Mouse (Mus musculus): ENCODE measurements at regions not wholly inside any gene's neighbourhood (a gene's known extent, or its start where the extent isn't known, plus 50 kb on each side); places are given as distances from the start of the nearest gene placed in this dataset.

DNA sequence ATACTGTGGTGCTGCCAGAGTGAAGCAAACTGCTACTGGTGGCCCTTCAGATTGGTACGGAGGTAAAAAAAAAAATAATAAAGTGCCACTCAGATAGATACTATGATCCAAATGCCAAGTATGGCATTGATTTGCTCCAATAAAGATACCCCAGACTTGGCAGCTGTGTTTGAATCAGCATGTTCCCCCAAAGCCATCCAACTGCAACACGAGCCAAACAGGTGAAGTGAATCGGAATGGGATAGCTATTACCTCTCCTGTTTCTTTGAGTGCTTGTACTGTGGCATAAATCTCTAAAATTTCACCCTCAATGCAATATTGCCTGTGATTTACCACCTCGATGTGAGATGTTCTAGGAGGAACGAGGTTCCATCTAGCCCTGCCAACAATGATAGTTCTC, 365.4 kb downstream of the Gm45692 start:
- no peak for TF ChIP-seq EP300 (optimal IDR thresholded peaks at IDR 0.05)
- TF ChIP-seq CTCF (IDR thresholded peaks at IDR 0.05; ENCODE audit: low read depth) = no peak
